Mouse (Mus musculus): ENCODE results near the gene Gm16181.

GRCm38 (mm10) chr17:35244999-35245398 is 24.4 kb downstream of the Gm16181 start:
- TF ChIP-seq CTCF (conservative IDR thresholded peaks at IDR 0.05; ENCODE audit: low read length) (no peak), POU5F1 (IDR thresholded peaks at IDR 0.05; ENCODE audit: borderline replicate concordance, low read length) (no peak), NANOG (IDR thresholded peaks at IDR 0.05; ENCODE audit: borderline replicate concordance, low read length) (no peak)

Measured in E14TG2a.4 (cell line).